Mouse (Mus musculus): ENCODE results near the gene Card11. TPM values are rescaled to one million over a fixed set of nuclear protein-coding genes. Genes with fewer than 3 reads are reported as not detected.

Card11 gene
- polyA plus RNA-seq, 1 experiment from 2014 or later, result 1.4 TPM

DNA sequence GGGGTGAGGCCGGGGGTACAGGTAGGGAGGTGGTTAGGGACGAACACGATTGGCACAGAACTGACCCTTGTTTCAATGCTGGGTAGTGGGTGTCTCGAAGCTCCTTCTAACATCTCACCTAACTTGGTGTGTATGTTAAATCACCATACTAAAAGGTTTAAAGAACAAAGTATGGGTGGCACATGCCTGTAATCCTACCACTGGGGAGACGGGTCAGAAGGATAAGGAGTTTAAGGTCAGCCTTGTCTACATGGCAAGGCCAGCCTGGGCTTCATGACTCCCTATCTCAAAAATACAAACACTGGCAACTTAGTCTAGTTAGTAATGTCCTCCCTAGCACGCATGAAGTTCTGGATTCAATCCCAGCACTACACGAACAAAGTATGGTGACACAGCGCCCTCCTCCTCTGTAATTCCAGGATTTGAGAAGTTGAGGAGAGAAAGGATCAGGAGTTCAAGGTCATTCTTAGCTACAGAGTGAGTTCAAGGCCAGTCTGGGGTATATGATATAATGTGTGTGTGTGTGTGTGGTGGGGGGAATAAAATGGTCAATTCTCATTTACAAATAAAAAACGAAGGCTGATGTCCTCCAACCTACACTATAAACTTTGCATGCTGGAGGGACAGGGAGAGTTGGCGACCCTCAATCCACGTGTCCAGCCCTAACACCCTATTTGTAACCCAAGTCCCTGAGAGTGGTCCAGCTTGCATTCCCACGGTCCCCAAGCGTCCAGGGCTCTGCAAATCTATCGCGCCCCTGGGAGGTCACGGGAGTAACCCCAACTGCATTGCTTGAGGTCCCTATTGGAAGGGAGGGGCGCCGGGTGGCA, 171.1 kb downstream of the Card11 start:
- 31% methylated on average over 18 of the region's 18 CpGs for WGBS
- no peak for ATAC-seq (replicated peaks; ENCODE audit: extremely low read depth, insufficient read depth, low FRiP score)

DNA sequence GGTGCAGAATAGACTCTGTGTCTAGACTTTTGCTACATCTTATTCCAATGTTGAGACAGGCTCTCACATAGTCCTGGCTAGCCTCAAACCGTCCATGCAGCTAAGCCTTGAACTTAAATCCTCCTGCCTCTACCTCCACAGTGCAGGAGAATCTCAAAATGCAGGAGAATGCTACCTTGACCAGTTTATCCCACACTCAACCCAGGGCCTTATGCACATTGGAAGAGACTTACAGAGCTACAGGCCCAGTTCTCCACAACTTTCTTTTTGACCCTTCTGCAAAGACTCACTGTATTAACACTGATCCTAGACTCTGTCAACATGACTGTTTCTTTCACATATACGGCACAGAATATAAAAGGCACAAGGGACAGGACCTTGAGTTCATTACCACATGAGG, 172.0 kb downstream of the Card11 start:
- H3K9me3 ChIP-seq (replicated peaks; ENCODE audit: control insufficient read depth, low read length), result no peaks in the 10 kb centered on the region
- peak overlapping the region; percentile 58 for H3K9ac ChIP-seq (ENCODE audit: low read length)
- peak overlapping the region; percentile 70 for H3K4me2 ChIP-seq (ENCODE audit: low read depth, low read length)
- H3K4me1 ChIP-seq (ENCODE audit: control insufficient read depth, insufficient read depth, low read length), result peaks cover 49% of the 10 kb centered on the region
- 45% methylated on average over 2 of the region's 2 CpGs for WGBS
- peaks cover 4% of the 10 kb centered on the region; the same call in 1 of the 2 replicates for H3K36me3 ChIP-seq (ENCODE audit: control insufficient read depth, insufficient read depth)
- no peaks in the 10 kb centered on the region for H3K27me3 ChIP-seq (ENCODE audit: control insufficient read depth, insufficient read depth, low read length)
- peak overlapping the region; percentile 89 for H3K4me3 ChIP-seq (ENCODE audit: low read length)
- peak overlapping the region; percentile 79 for H3K27ac ChIP-seq (ENCODE audit: low read length)
- no peak for ATAC-seq (replicated peaks; ENCODE audit: extremely low read depth, insufficient read depth, low FRiP score)

More for the DNA sequence above, 171.1 kb downstream of the Card11 start:
- peak overlapping the region; percentile 90 for H3K9ac ChIP-seq (ENCODE audit: low read length)
- H3K4me1 ChIP-seq (ENCODE audit: control insufficient read depth, insufficient read depth, low read length), result peaks cover 43% of the 10 kb centered on the region
- peak overlapping the region; percentile 70 for H3K4me2 ChIP-seq (ENCODE audit: low read depth, low read length)
- peak overlapping the region; percentile 89 for H3K4me3 ChIP-seq (ENCODE audit: low read length)
- H3K27me3 ChIP-seq (ENCODE audit: control insufficient read depth, insufficient read depth, low read length), result no peaks in the 10 kb centered on the region
- no peaks in the 10 kb centered on the region for H3K9me3 ChIP-seq (replicated peaks; ENCODE audit: control insufficient read depth, low read length)
- H3K27ac ChIP-seq (ENCODE audit: low read length), result peak overlapping the region; percentile 79
- H3K36me3 ChIP-seq (ENCODE audit: control insufficient read depth, insufficient read depth), result peaks cover 4% of the 10 kb centered on the region; the same call in 1 of the 2 replicates

- peak overlapping the region; percentile 89 for H3K4me3 ChIP-seq (ENCODE audit: low read length)
Observed at GRCm38 (mm10) chr5:140827896-140828295, 172.5 kb downstream of the Card11 start.

GRCm38 (mm10) chr5:140827413-140827812, 173.0 kb downstream of the Card11 start:
- Histone ChIP-seq H3K27me3 (ENCODE audit: control insufficient read depth, insufficient read depth, low read length) (no peaks in the 10 kb centered on the region), H3K9ac (ENCODE audit: low read length) (no peak overlapping the region; the same call in 1 of the 2 replicates), H3K9me3 (replicated peaks; ENCODE audit: control insufficient read depth, low read length) (no peaks in the 10 kb centered on the region), H3K27ac (ENCODE audit: low read length) (peak overlapping the region; percentile 79; the same call in 1 of the 2 replicates), H3K4me3 (ENCODE audit: low read length) (peak overlapping the region; percentile 89; the same call in 1 of the 2 replicates), H3K4me2 (ENCODE audit: low read depth, low read length) (peak overlapping the region; percentile 70), H3K36me3 (ENCODE audit: control insufficient read depth, insufficient read depth) (peaks cover 4% of the 10 kb centered on the region; the same call in 1 of the 2 replicates), H3K4me1 (ENCODE audit: control insufficient read depth, insufficient read depth, low read length) (peaks cover 55% of the 10 kb centered on the region)
- ATAC-seq (replicated peaks; ENCODE audit: extremely low read depth, insufficient read depth, low FRiP score), result no peak
- 45% methylated on average over 2 of the region's 2 CpGs for WGBS

More at GRCm38 (mm10) chr5:140827896-140828295, 172.5 kb downstream of the Card11 start:
- Histone ChIP-seq H3K27me3 (ENCODE audit: control insufficient read depth, insufficient read depth, low read length) (no peaks in the 10 kb centered on the region), H3K4me2 (ENCODE audit: low read depth, low read length) (peak overlapping the region; percentile 70), H3K9me3 (replicated peaks; ENCODE audit: control insufficient read depth, low read length) (no peaks in the 10 kb centered on the region), H3K36me3 (ENCODE audit: control insufficient read depth, insufficient read depth) (peaks cover 4% of the 10 kb centered on the region; the same call in 1 of the 2 replicates), H3K4me1 (ENCODE audit: control insufficient read depth, insufficient read depth, low read length) (peaks cover 50% of the 10 kb centered on the region), H3K27ac (ENCODE audit: low read length) (peak overlapping the region; percentile 79), H3K9ac (ENCODE audit: low read length) (peak overlapping the region; percentile 58)
- no peak for ATAC-seq (replicated peaks; ENCODE audit: extremely low read depth, insufficient read depth, low FRiP score)
- WGBS, result 30% methylated on average over 8 of the region's 8 CpGs

DNA sequence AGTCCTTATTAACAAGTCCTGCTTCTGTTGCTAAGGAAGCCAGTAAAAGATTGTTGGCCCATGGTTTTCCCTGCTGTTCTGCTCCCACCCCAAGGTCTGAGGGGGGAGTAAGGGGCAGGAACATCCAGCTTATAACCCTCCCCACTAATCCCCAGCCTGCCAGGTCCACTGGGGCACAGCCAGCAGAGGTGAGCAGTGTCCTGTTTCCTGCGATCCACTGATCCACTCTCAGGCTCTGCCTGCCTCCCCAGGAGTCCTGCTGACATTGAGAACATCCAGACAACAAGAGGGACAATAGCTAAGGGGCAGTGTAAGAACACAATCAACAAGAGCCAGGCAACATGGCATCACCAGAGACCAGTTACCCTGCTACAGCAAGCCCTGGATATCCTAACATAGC, 173.6 kb downstream of the Card11 start:
- H3K27ac ChIP-seq (ENCODE audit: low read length), result peak overlapping the region; percentile 30; the same call in 1 of the 2 replicates
- peak overlapping the region; percentile 27; the same call in 1 of the 2 replicates for H3K4me2 ChIP-seq (ENCODE audit: low read depth, low read length)
- no peaks in the 10 kb centered on the region for H3K27me3 ChIP-seq (ENCODE audit: control insufficient read depth, insufficient read depth, low read length)
- 0 out of 2 replicates have a peak overlapping the region, but pooled peaks have one; percentile 33 for H3K9ac ChIP-seq (ENCODE audit: low read length)
- peaks cover 61% of the 10 kb centered on the region for H3K4me1 ChIP-seq (ENCODE audit: control insufficient read depth, insufficient read depth, low read length)
- H3K36me3 ChIP-seq (ENCODE audit: control insufficient read depth, insufficient read depth), result peaks cover 4% of the 10 kb centered on the region; the same call in 1 of the 2 replicates
- ATAC-seq (replicated peaks; ENCODE audit: extremely low read depth, insufficient read depth, low FRiP score), result no peak
- 13% methylated on average over 1 of the region's 1 CpGs for WGBS
- H3K4me3 ChIP-seq (ENCODE audit: low read length), result no peak overlapping the region
- no peaks in the 10 kb centered on the region for H3K9me3 ChIP-seq (replicated peaks; ENCODE audit: control insufficient read depth, low read length)

DNA sequence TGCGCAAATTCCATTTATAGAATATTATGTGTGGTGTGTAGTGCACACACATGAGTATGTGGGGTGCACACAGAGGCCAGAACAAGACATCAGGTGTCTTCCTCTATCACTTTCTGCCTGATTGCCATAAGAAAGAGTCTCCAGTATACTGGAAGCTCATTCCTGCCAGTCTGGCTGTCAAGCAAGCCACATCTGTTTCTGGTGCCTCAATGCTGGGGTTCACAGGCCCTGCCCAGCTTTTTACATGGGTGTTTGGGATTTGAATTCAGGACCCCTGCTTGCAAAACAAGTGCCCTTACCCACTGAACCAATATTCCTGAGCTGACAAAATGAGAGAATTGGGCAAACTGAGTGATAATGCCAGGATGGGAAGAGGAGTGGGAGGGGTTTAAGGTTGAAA, 174.3 kb downstream of the Card11 start:
- ATAC-seq (replicated peaks; ENCODE audit: extremely low read depth, insufficient read depth, low FRiP score), result no peak
- Histone ChIP-seq H3K4me3 (ENCODE audit: low read length) (no peak overlapping the region), H3K27ac (ENCODE audit: low read length) (no peak overlapping the region), H3K4me2 (ENCODE audit: low read depth, low read length) (no peak overlapping the region), H3K9me3 (replicated peaks; ENCODE audit: control insufficient read depth, low read length) (no peaks in the 10 kb centered on the region), H3K27me3 (ENCODE audit: control insufficient read depth, insufficient read depth, low read length) (no peaks in the 10 kb centered on the region), H3K36me3 (ENCODE audit: control insufficient read depth, insufficient read depth) (peaks cover 4% of the 10 kb centered on the region; the same call in 1 of the 2 replicates), H3K4me1 (ENCODE audit: control insufficient read depth, insufficient read depth, low read length) (peaks cover 68% of the 10 kb centered on the region), H3K9ac (ENCODE audit: low read length) (no peak overlapping the region)
- 86% methylated on average over 1 of the region's 1 CpGs for WGBS

GRCm38 (mm10) chr5:140824126-140824525, 176.3 kb downstream of the Card11 start:
- WGBS, result 29% methylated on average over 7 of the region's 7 CpGs
- H3K27me3 ChIP-seq (ENCODE audit: control insufficient read depth, insufficient read depth, low read length), result no peaks in the 10 kb centered on the region
- H3K4me2 ChIP-seq (ENCODE audit: low read depth, low read length), result no peak overlapping the region
- peak overlapping the region; percentile 15; the same call in 1 of the 2 replicates for H3K27ac ChIP-seq (ENCODE audit: low read length)
- ATAC-seq (replicated peaks; ENCODE audit: extremely low read depth, insufficient read depth, low FRiP score), result no peak
- H3K4me1 ChIP-seq (ENCODE audit: control insufficient read depth, insufficient read depth, low read length), result peaks cover 72% of the 10 kb centered on the region
- H3K4me3 ChIP-seq (ENCODE audit: low read length), result no peak overlapping the region
- H3K9me3 ChIP-seq (replicated peaks; ENCODE audit: control insufficient read depth, low read length), result no peaks in the 10 kb centered on the region
- H3K9ac ChIP-seq (ENCODE audit: low read length), result no peak overlapping the region
- H3K36me3 ChIP-seq (ENCODE audit: control insufficient read depth, insufficient read depth), result peaks cover 4% of the 10 kb centered on the region; the same call in 1 of the 2 replicates

GRCm38 (mm10) chr5:140823386-140823785, 177.0 kb downstream of the Card11 start:
- Histone ChIP-seq H3K9me3 (replicated peaks; ENCODE audit: control insufficient read depth, low read length) (no peaks in the 10 kb centered on the region), H3K27ac (ENCODE audit: low read length) (no peak overlapping the region), H3K4me2 (ENCODE audit: low read depth, low read length) (no peak overlapping the region), H3K4me1 (ENCODE audit: control insufficient read depth, insufficient read depth, low read length) (peaks cover 70% of the 10 kb centered on the region), H3K36me3 (ENCODE audit: control insufficient read depth, insufficient read depth) (peaks cover 4% of the 10 kb centered on the region; the same call in 1 of the 2 replicates), H3K27me3 (ENCODE audit: control insufficient read depth, insufficient read depth, low read length) (no peaks in the 10 kb centered on the region), H3K4me3 (ENCODE audit: low read length) (no peak overlapping the region), H3K9ac (ENCODE audit: low read length) (no peak overlapping the region)
- 88% methylated on average over 2 of the region's 2 CpGs for WGBS
- ATAC-seq (replicated peaks; ENCODE audit: extremely low read depth, insufficient read depth, low FRiP score), result no peak
